Mouse (Mus musculus) C2C12 (cell line): ENCODE measurements at regions not wholly inside any gene's neighbourhood (a gene's known extent, or its start where the extent isn't known, plus 50 kb on each side); places are given as distances from the start of the nearest gene placed in this dataset.

Experiments
- CEBPB ChIP-seq: IDR thresholded peaks from one replicate; pipeline ENCODE4 v1.6.1; 2011; ENCODE audit warnings: low read depth, mild to moderate bottlenecking, control low read depth, moderate library complexity
- CTCF ChIP-seq: IDR thresholded peaks from one replicate; pipeline ENCODE4 v1.5.1; 2011; ENCODE audit not compliant: control insufficient read depth, insufficient read depth, insufficient read length
- FOSL1 ChIP-seq: IDR thresholded peaks from one replicate; pipeline ENCODE4 v1.8.0; 2011; ENCODE audit warnings: mild to moderate bottlenecking, low read length; ENCODE audit not compliant: poor library complexity, insufficient read depth, severe bottlenecking
- MAX ChIP-seq: IDR thresholded peaks from one replicate; pipeline ENCODE4 v1.6.1; 2011; ENCODE audit warnings: mild to moderate bottlenecking, control low read depth
- MYOG ChIP-seq: IDR thresholded peaks from one replicate; pipeline ENCODE4 v1.6.1; 2011; ENCODE audit not compliant: control insufficient read depth, insufficient read length; ENCODE audit errors: extremely low read depth
- USF1 ChIP-seq: IDR thresholded peaks from one replicate; pipeline ENCODE4 v1.6.1; 2011; ENCODE audit warnings: low read depth, mild to moderate bottlenecking, control low read depth, moderate library complexity

DNA sequence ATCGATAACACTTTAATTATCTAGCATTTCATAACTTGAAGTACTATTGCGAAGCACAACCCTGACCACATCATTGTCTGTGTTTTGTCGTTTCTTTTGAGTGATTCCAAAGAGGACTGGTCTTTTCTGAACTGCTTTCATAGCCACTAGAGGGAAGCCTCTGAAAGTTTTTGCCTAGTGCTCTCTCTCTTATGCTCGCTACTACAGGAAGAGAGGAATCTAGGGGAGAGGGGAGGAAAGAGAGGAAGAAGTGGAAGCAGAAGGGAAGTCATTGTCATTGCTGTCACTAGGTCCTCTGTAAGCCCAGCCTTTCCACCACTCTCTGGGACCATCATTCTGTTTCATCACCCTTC lies 217.1 kb upstream of the Kif2a start:
- TF ChIP-seq CTCF = no peak
- TF ChIP-seq MAX = no peak
- no peak for TF ChIP-seq CEBPB
- no peak for TF ChIP-seq FOSL1
- TF ChIP-seq USF1 = no peak
- TF ChIP-seq MYOG = no peak
